Mouse (Mus musculus) small intestine, adult 10 weeks (tissue): ENCODE data around the gene Irak3. TPM values are rescaled to one million over a fixed set of nuclear protein-coding genes. Genes with fewer than 3 reads are reported as not detected.

Experiments used
- polyA plus RNA-seq: library from polyadenylated mRNA; stranded (reverse); fragments of 350-450 nt; fragmentation: Illumina TruSeq; extraction: RNeasy Lipid Tissue Mini Kit (QIAGEN cat#74804); gene quantifications from one replicate; pipeline ENCODE4 v1.2.3, GENCODE M21; 2014; ENCODE audit warnings: low replicate concordance

Gene Irak3
- 3.9 TPM for polyA plus RNA-seq

DNA sequence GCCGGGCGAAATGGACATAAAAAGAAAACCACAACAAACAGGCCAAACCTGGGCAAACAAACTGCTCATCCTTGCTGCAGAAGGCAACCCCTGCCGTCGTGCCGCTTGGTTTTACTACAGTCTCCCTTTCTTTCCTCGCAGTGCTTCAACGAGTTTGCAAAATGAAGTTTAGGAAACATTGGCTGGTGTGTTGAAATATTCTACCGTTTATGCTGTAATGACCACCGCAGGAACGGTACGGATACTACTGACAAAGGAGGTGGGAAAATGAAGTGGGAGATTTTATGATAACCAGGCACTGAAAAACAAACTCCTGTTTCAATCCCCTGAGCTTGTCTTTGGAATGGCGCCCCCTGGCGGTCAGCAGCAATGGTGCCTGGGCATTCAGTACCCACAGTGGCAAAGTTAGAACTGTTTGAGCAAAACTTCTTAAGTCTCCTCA is at the start of gene Irak3:
Gene Irak3, minus strand, starts transcription at position 170 of the 442 bp plus-strand sequence.

DNA sequence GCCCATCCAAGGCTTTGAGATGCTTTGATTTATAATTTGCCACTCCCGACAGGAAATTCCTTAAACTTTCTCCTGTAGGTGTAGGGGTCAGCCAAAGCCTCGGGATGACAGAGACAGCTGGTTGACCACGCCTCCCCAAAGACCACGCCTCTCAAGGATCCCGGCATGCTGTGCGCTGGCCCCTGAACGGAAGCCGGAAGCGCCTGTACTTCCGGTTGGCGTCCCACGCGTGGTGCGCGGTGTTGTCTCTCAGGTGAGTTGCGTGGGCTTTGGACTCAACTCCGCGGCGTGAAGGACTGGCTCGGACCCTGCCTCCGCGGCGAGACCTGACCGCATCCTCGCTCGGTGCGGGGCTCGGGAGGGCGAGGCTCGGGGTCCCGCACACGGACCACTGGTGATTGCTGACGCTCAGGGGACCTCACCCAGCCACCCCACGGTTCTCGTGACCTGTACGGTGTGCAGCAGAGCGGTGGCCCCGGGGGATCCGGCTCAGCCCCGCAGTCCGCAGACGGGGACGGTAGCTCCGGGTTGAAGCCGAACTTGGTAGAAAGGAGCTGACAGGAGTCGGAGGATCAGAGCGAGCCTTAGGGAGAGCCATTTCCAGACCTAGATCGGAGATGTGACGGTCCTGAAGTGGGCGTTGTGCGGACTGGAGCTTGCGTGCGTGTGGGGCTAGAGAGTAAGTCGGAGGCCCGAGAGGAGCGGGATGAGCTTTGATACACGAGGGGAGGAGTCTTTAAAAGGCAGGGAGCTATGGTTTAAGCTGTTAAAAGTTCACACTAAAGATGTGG is 25.1 kb upstream of the Irak3 start, which contains the start of gene Llph:
Gene Llph, plus strand, starts transcription at position 200 of the 791 bp plus-strand sequence.

DNA sequence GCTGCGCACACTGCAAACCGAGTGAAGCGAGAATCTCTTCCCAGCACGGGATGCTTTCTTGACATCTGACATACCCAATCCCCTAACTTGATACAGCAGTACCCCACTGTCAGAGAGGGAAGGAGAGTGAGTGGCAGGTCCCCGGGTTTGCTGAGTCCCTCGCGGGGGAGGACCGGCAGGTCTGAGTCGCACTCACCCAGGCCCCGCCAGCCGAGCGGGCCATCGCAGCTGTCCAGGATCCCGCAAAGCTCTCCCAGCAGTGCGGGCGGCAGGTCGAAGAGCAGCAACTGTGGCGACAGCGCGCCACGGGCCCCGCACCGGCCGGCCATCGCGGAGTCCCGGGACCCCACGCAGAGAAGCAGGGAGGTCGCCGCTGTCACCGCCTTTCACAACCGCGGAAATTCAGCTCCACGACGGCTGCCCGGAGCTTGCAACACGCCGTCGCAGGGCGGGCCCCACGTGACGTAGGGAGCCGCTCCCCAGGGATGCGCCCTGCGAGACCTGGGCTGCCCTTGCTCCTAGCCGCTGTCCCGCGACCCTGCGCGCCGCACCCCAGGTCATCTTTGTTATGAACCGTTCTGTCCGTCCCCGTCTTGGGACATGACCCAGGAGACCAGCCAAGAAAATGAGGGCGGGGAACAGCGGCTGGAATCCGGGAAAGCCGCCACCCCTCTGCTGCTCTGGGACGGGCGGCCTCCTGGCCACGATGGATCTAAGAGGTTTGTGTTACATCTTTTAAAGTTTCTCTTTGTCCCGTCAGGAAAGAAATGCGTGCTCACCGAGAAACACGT is 604 bp downstream of the Irak3 start, which contains the start of gene Tmbim4:
Gene Tmbim4, plus strand, starts transcription at position 460 of the 791 bp plus-strand sequence.

DNA sequence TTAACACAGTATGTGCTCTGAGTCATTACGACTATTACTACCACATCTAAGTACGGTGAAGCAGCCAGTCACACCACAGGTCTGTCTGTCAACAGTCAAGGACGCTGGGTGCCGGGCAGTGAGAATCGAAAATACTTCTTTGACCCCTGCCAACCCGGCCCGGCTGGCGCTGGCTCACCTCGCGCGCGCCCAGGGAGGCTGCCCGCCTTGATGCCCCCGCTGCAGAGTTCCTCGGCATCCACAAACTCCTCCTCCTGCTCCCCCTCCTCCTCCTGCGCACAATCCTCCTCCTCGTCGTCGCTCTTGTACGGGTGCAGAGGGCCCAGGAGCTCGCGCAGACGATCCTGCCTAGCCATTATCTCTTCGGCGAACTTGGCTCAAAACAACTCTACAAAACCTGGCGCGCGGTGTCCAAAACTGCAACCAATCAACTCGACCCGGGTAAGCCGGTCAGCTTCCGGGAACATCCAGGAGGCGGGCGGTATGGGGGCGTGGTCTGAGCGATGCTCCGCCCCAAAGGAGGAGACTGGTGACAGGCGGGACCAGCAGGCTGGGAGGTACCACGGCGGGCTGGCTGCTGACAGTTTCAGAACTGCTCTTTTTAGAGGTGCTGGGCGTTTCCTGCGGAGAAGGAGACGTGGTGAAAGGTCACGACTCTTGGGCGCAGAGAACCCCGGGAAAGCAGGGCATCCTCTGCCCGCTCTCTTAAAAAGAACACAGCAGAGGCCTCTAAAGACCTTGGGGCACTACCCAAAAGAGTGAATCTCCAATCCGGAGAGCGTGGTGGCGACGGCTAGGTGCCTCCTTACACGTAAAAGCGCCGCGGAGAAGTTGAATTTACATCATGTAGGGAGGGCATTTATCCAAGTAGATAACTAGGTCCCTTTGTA is 89.2 kb downstream of the Irak3 start, which contains the start of gene Helb:
Gene Helb, minus strand, starts transcription at position 481 of the 890 bp plus-strand sequence.

Other genes starting within 250 kb of the Irak3 start
- 7.9 TPM for gene Helb, start 89.1 kb downstream of the Irak3 start, polyA plus RNA-seq
- gene Tmbim4, start 540 bp downstream of the Irak3 start, polyA plus RNA-seq: 154 TPM
- gene Llph, start 24.9 kb upstream of the Irak3 start, polyA plus RNA-seq: 14.5 TPM